Mouse (Mus musculus) urinary bladder, postnatal 4 days (tissue): ENCODE measurements around the gene Ddx43.

Experiments used
- DNase-seq, 2 experiments: peaks; one replicate each; pipeline ENCODE4 v3.0.0; 2021 to 2022; ENCODE audit warnings: low spot score in 2 of 2

Gene Ddx43

DNA sequence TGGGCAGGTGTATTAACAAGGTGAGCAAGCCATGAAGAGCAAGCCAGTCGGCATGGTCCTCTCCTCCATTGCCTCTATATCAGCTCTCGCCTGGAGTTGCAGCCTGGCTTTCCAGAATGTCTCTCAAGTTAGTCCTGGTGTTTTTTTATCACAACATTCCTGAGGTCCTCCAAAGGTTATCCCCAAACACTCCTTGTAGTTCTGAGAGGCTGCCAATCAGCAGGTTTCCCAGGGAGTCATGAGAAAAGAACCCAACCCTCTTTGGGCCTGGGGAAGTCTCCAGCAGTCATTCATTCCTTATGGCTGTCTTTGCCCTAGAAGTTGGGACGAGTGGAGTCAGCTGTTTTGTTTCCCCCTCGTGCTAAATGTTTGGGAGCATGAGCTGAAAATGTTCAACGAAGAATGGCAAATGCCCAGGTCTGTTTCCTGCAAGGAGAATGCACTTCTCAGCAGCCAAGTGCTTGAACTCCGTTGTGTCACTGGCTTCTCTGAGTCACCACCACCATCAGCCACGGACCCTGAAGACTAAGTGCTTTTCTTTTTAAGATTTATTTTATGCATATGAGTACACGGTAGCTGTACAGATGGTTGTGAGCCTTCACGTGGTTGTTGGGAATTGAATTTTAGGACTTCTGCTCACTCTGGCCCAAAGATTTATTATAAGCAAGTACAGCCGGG is 22.6 kb upstream of the Ddx43 start:
- DNase-seq, result no peak

DNA sequence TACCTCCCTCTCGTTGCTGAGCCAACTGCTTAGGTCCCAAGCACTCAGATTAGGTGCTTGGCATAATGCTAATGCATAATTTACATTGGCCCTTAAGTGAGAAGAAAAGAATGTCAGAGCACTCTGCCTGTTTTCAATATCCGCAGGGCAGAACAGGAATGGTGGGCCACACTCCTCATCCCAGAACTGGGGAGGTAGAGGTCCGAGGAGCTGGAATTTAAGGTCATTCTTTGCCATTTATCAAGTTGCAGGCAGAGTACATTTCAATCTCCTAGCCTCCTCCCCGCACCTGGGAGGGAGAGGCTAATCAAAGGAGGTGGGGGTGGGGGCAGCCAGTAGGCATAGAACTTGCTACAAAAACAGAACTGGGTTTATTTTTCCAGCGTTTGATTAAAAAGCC is 21.2 kb upstream of the Ddx43 start:
- no peak for DNase-seq

DNA sequence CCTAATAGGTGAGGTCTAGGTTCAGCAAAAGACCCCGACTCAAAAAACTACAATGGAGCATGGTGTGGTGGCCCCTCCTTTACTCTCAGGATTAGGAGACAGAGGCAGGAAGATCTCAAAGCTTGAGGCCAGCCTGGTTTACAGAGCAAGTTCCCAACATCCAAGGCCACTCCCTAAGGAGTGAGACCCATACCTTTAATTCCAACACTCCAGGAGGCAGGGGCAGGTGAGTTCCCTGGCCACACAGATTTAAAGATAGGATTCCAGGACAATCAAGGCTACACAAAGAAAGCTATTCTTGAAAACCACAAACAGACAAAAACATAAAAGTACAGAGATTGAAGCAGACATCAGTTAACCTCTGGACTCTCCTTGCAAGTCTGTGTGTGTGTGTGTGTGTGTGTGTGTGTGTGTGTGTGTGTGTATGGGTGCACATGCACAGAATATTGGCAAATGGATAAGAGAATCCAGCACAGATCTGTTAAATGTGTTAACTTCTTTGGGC is 20.6 kb upstream of the Ddx43 start:
- DNase-seq, result no peak

DNA sequence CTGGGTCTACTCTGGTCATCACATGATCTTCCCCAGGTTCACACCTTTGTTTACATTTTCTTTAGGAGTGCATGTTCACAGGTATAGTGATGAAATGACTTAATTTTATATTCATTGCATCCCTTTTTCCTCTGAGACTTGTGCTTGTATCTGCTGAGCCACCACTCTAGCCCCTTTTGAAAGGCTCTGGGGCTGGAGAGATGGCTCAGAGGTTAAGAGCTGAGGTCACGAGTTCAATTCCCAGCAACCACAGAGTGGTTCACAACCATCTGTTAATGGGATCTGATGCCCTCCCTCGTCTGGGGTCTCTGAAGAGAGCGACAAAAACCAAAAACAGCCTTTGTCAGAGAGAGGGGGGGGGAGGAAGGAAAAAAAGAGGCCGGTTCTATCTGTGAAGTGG is 20.1 kb upstream of the Ddx43 start:
- DNase-seq, result no peak

DNA sequence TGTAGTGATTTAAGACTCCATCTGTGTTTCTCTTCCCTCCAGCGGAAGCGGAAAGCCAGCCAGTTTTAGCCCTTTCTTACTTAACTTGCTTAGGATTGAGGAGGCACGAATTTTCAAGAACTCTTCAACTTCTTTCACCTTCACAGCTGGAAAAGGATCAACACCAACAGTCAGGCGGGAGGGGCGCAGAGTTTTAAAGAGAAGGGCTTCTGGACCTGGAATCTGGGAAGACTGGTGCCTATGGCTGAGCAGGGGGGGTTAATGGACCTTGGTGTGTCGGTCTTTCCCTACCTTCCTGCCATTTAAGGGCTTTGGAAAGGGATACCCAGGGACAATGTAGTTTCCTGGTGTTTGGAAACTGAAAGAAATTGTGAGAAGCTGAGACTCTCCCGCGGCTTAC is 18.0 kb upstream of the Ddx43 start:
- no peak for DNase-seq

DNA sequence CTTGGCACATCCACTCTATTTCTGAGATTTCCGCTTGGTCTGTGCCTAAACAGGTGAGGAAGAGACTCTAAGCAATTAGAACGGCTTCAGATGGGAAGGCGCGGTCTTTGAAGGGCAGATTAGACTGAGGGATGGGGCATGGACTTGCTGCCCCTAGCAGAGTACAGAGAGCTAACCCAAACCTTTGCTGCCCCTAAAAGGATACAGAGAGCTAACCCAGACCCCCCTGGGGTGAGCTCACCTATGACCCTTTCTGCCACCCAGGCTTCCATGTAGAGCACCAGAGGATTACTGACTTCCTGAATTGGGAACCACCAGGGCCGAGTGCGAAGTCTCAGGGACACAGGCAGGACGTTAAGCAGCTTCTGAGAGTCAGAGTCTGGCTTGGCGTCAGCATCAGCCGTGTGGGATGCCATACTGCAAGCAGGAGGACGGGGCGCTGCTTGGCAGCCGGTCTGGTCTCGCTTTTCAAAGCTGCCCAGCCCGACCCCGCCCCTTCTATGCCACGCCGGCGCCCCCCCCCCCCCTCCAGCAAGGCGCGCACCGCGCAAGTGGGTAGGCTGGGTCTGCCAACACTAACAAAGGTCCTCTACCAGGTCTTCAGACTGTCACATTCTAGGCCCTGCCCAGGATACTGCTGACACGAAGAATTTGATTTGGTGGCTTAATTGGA is 17.3 kb upstream of the Ddx43 start, which contains the start of gene Ooep:
TSS of gene Ooep (minus strand) at position 613 of the 673 bp plus-strand sequence.
- DNase-seq, result no peak

DNA sequence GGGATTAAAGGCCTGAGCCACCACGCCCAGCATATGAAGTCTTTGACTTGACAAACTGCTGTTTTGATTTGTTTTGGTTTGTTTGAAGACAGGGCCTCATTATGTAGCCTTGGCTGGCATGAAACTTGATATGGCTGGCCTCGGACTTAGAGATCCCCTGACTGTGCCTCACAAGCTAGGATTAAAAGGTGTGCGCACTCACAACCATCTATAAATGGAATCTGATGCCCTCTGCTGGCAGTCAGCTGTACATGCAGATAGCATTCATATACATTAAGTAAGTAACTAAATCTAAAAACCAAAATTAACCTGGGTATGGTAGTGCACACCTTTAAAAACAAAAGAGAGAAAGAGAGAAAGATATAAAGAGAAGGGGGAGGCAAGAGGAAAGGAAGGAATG is 9.7 kb upstream of the Ddx43 start:
- DNase-seq, result no peak

DNA sequence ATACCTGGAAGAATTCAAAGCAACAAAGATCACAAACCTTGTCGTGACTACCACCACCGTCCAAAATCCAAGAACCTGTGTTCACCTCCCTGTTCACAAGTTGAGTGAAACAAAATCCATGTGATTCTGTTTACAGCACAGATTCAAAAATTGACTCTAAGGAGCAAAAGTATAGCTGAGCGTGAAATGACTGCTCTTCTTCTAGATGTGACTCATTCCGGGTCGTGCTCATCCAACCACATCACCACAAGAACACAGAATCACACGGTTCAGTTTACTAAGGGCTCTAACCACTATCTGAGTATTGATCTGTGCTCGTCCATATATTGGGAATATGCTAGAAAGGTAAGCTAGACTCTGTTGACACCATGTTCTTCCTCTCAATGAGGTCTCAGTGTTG is 8.6 kb upstream of the Ddx43 start:
- no peak for DNase-seq

DNA sequence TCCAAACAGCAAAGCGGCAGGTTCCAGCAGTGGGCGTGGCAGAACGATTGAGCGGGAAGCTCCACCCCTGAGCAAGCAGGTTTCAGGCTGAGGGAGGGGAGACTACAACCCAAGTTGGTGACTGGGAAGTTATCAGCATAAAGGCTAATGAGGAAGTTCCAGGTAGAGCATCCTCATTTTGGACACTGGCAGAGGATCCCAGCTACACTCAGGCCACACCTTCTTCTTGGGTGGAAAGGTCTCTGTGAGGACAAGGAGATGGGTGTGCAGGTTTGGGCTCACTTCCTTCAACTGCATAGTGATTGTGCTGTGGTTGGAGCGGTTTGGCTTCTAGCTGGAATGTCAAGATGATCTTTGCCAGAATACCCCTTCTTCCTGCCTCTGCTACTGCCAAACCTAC is 5.6 kb upstream of the Ddx43 start:
- no peak for DNase-seq

DNA sequence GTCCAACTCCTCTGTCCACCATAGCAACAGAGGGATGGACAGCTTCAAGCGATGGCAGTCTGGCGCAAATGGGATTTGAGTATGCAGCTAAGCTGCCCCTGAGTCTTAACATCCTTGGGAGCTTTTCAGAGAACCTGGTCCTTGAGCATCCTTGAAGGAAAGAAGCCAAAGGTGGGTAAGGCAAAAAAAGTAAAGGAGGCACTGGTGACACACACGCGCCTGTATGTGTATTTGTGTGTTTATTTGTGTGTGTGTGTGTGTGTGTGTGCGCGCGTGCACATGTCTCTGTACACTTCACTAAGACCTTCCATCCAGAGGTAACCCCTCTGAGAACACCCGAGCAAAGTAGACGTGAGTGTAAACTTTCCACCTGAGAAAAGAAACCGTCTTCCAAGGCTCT is 1.8 kb upstream of the Ddx43 start:
- DNase-seq, result no peak

DNA sequence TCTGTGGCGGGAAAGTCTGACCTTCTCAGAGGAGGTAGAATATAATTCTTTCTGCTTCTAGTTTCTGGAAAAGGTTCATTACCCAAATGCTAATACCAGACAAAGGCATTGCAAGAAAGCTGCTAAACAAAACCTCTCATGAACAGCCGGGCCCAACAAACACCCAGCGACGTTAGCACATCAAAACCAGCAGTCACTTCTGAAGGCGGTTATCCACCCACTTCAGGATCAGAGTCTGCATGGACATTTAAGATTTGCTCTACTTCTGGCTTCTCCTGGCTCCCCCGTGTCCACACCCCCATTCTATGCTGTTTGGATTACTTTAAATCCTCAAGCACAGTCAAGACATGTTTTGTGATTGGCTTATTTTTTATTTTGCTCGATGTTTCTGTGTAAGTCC is 975 bp upstream of the Ddx43 start:
- no peak for DNase-seq

DNA sequence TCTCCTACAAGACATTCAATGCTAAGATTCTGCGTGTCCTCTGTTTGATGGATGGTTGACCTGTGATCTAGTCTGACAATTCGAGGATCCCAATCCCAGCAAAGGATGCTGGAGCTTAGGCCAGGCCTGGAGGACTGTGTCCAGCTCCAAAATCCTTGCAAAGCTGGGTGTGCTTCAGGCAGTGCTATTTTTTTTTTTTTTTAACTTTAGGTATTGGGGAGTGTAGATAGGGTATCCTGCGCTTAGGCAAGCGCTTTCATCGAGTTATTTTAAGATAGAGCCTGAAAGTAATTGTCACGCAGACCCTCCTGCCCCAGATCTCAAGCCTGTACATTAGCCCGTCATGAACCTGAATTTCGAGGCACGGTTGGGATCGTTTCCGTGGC is 340 bp upstream of the Ddx43 start:
- DNase-seq, result no peak

DNA sequence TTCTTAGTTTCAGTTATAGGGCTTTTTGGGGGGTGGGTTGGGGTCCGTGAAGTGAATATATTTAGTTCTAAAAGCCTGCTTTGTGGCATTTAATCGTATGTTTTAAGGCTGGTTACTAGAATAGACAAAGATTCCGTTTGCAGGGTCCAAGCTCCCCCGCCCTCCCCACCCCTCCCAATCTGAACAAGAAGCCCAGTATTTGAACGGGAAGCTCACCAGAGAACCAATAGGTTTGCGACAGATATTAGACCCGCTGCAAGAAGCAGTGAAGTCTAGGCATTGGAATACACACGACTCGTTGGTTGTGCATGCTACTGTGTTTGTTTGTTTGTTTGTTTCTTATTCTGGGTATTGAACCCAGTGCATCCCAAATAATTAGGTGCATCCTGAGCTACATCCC is 940 bp downstream of the Ddx43 start:
- DNase-seq, result no peak

DNA sequence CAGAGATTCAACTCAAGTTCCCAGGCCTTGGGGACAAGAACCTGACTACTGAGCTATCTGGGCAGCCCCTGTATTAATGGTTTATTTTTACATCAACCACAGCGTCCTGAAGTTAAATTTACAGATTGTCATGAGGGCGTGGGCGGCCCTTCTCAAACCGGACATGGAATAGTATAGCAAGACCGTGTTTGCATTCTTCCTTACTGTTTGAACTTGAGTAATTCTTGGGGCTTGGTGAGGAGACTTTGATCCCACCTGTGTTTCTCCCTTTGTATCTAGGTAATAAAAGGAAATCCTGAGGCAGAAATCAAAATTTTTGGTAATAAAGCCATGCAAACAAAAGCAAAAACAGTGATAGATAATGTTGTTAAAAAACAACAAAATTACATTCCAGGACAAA is 5.0 kb downstream of the Ddx43 start:
- no peak for DNase-seq

DNA sequence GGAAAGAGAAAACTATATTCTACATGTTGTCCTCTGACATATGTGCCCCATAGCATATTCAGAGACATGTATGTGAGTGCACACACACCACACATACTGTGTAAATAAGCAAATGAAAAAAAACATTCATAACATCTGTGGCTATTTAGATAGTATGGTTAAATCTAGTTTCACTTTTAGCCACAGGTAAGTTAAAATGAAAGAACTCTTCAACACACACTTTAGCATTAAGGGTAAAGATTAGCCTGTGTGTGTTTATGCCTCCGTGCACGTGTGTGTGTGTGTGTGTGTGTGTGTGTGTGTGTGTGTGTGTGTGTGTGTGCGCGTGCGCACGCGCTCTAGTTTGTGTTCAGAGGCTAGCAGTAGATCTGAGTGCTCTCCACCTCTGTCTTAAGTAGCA is 6.0 kb downstream of the Ddx43 start:
- no peak for DNase-seq

DNA sequence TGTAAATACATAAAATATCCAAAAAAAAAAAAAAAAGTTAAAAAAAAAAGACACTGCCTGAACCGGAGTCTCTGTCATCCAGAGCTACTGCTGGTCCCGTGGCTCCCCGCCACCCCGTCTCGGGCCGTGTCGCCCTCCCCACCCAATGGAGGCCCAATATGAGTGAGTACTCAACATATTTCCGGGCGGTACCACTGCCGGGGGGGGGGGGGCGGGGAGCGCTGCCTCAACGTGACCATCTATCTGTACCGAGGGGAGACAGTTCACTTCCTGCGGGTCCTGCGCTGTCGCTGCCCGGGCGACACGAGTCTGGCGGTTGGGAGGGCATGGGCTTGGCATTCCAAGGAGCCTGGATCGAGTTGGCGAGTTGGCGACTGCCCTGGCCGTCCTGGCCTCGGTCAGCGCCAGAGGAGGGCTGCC is 31.8 kb downstream of the Ddx43 start:
- no peak for DNase-seq

DNA sequence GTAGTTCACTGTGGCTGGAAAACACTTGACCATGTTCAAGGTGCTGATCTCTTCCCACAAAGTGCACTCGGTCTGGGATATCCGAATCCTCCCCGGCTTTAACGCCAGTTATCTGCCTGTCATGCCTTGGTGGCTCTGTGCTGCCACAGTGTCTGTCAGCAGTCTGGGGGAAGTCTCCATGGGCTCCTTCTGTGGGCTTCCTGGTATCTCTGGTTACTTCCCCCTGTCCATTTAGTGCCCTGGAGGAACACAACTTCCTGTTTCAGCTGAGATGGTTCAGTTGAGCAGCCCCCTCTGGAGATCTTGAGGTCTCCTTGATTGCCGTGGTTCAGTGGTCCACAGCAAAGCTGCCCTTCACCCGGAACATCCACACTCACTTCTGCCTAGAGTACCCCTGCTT is 32.6 kb downstream of the Ddx43 start:
- no peak for DNase-seq

DNA sequence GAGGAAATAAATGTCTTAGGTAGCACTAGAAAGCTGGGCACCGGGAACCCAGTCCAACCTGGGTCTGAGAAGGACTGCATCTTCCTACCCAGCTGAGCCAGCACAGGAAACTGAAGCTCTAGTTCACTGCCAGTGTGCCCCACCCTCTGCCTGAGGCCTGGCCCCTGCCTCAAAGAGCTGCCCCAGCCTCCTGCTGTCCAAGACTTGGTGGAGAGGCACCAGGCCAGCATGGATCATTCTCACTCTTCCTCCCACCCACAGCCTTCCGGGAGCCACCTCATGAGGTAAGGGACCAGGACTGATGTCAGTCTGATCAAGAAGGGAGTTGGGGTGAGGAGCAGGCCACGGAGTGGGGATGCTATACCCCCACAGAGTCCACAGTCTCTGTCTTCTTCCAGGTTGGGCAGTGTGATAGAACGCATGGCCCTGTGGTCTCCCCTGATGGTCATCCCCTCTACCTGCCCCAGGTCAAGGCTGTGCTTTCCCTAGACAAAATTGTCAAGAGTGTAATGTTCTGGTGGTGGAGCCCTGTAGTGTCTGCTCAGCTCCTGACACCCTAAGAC is 33.4 kb downstream of the Ddx43 start:
- DNase-seq, result no peak

DNA sequence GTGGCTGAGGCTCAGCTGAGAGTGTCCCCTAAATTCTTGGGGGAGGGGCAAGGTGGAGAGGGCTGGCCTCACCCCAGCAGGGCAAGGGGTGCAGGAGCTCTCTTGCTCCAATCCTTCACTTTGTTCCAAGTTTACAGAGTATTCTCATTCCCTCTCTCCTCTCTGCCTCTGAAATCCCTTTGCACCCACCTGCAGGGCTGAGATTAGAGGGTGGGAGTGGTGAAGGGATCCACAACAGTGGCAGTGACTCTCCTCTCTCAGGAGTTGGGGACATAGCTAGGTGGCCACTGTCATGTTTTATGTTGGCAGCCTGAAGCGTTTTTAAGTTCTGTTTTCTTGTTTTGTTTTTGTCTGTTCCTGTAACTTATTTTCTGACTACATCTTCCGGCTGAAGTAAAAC is 34.0 kb downstream of the Ddx43 start:
- no peak for DNase-seq

DNA sequence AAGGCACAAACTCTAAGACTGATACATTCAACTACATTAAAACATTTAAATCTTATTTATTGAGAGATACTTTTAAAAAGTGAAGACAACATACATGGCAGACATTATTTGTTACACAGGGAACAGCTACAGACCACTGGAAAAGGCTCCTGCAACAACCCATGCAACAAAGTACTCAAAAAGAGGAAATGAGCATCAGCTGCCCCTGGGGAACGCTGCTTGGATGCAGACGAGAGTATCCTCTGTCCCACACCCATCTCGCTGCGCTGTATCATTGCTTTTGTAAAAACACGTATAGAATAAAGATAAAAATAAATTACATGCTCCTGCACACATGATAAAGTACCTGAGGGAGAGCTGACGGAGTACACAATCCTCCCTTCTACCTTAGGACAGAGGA is 34.9 kb downstream of the Ddx43 start:
- no peak for DNase-seq

DNA sequence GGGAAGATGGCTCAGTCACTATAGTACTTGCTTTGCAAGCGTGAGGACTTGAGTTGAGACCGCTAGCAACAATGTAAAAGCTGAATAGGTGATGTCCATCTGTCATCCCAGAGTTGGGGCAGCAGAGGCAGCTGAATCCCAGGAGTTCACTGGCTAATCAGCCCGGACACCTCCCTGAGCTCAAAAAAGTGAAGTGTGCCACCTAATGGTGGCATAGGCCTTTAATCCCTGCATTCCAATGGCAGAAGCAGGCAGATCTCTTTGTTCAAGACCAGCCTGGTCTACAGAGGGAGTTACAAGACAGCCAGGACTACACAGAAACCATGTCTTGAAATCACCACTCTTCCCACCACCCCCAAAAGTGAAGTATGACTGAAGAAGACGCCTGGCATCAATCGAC is 36.9 kb downstream of the Ddx43 start:
- DNase-seq, result no peak

DNA sequence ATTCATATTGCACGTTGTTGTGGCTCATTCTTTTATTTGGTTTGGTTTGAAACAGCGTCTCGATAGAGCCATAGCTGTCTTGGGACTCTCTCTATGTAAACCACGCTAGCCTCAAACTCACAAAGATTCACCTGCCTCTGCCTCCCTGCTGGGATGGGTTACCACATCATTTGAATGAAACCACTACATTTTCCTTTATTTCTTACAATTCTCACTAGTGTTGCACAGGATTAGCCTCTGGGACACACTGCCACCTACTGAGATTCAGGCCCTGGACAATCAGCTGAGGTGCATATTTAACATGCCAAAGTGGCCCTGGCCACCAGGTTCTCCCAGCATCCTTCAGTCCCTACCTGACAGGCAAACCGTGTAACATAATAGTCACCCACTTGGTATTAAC is 43.8 kb downstream of the Ddx43 start:
- DNase-seq, result no peak

DNA sequence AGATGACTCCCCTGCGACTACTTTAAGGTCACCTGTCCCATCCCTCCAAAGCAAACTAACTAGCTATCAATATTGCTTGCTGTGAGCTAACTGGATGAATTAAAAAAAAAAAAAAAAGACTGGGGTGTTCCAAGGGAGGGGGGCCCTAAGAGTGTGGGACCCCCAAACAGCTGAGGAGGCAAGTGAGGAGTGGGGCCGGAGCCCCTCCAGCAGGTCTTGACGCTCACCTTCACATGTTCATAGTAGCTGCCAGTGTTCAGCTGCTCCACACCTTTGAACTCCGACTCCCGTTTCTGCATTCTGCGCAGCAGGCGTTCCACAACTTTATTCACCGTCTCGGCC is 46.6 kb downstream of the Ddx43 start:
- DNase-seq, result no peak
